14 mouse cellular contexts compared by ENCODE assay signal in genomic region chrX:72992291-72992919, GRCm38 (mm10). TPM values are rescaled to one million over a fixed set of nuclear protein-coding genes. Genes with fewer than 3 reads are reported as not detected.
DNase-seq lines count a peak whose midpoint lies in the region; ATAC-seq and TF ChIP-seq lines count a peak whose summit lies in the region.
"Had no signal": no experiment of that assay in that cellular context is flagged by ENCODE, and none has a peak within 500 bp of the region (broad histone marks: within the 10 kb centered on the region; RNA-seq: fewer than 3 reads in every experiment).

No protein-coding gene starts in this region.

- no peak overlapping the region for H3K9ac ChIP-seq in CH12.LX (ENCODE audit: insufficient read depth, low read depth)
- H3K9ac ChIP-seq: intestine, embryonic 15.5 days; neural tube, embryonic 15.5 days had no signal

- H3K4me1 ChIP-seq in CH12.LX (ENCODE audit: control insufficient read depth in 1 of 2, insufficient read depth in 2 of 2) = no peaks in the 10 kb centered on the region
- H3K4me1 ChIP-seq: heart, embryonic 10.5 days; intestine, embryonic 15.5 days; neural tube, embryonic 15.5 days had no signal

- no peak for TF ChIP-seq POLR2A in CH12.LX (IDR thresholded peaks at IDR 0.05; ENCODE audit: low read depth, low read length)

- intact Hi-C loops in left cerebral cortex, adult 2 months (cut with DNase I) = no loop called here
- intact Hi-C loops in left cerebral cortex, postnatal 14 days (cut with DNase I) = no loop called here

- TF ChIP-seq RAD21 in CH12.LX (IDR thresholded peaks at IDR 0.05; ENCODE audit: low read depth, low read length) = peak; percentile 19

- no peaks in the 10 kb centered on the region for H3K27me3 ChIP-seq in CH12.LX (replicated peaks)
- H3K27me3 ChIP-seq: neural tube, embryonic 15.5 days had no signal

- DNase-seq in CD4-positive, CD25-positive, alpha-beta regulatory T cell, adult 2 months (ENCODE audit: low read depth, low spot score) = peak; percentile 42
- DNase-seq in left cerebral cortex, adult 2 months (ENCODE audit: extremely low spot score in 1 of 2, low spot score in 2 of 2) = no peak
- DNase-seq in left cerebral cortex, postnatal 14 days (ENCODE audit: low spot score in 2 of 2) = no peak
- DNase-seq in CH12.LX (ENCODE audit: extremely low read depth) = peak; percentile 20
- DNase-seq in adrenal gland, postnatal 25 days = no peak
- no peak for DNase-seq in left cerebral cortex, adult 11 months (ENCODE audit: low spot score)
- DNase-seq: cerebellum, adult 9-11 months had no signal

- no peak overlapping the region for H3K4me3 ChIP-seq in left cerebral cortex, adult 2 months
- H3K4me3 ChIP-seq in CH12.LX (replicated peaks in 1 of 3; ENCODE audit: low read depth in 2 of 3, low read length in 2 of 3, poor library complexity in 1 of 3) = no peak overlapping the region
- H3K4me3 ChIP-seq: heart, embryonic 10.5 days; intestine, embryonic 15.5 days; megakaryocyte, embryonic 14.5 days; neural tube, embryonic 15.5 days had no signal

- H3K79me2 ChIP-seq in CH12.LX (replicated peaks; ENCODE audit: control insufficient read depth, extremely low read depth, insufficient read depth, poor library complexity, severe bottlenecking) = no peaks in the 10 kb centered on the region

- no peaks in the 10 kb centered on the region for H3K9me3 ChIP-seq in CH12.LX (replicated peaks; ENCODE audit: low read length)
- H3K9me3 ChIP-seq: heart, embryonic 10.5 days; intestine, embryonic 15.5 days; neural tube, embryonic 15.5 days had no signal

- in situ Hi-C loops in CH12.LX (cut with MboI; ENCODE audit: low pct_ligation_motif_present, low pct_unique_long_range_greater_than_20kb, low sequenced_read_pairs) = no loop called here

- no peak for ATAC-seq in CD4-positive, CD25-positive, alpha-beta regulatory T cell, adult 4 months
- peak; percentile 44; the same call in 1 of the 2 replicates for ATAC-seq in granulocyte monocyte progenitor cell, adult 5-6 weeks (replicated peaks; ENCODE audit: poor library complexity, severe bottlenecking)
- ATAC-seq: intestine, embryonic 15.5 days had no signal

- dilution Hi-C loops in CH12.LX (cut with MboI; ENCODE audit: extremely low pct_ligation_motif_present, extremely low pct_unique_long_range_greater_than_20kb, low sequenced_read_pairs) = no loop called here

- peak; percentile 53 for TF ChIP-seq CTCF in left cerebral cortex, adult 2 months (IDR thresholded peaks at IDR 0.05)
- peak; percentile 53 to 57 for TF ChIP-seq CTCF in CH12.LX (conservative IDR thresholded peaks at IDR 0.05 in 1 of 2, IDR thresholded peaks at IDR 0.05 in 1 of 2; ENCODE audit: low read depth in 2 of 2, low read length in 2 of 2)

- no peak overlapping the region for H3K27ac ChIP-seq in left cerebral cortex, adult 2 months
- no peak overlapping the region for H3K27ac ChIP-seq in CH12.LX (ENCODE audit: insufficient read depth, low read depth)
- H3K27ac ChIP-seq: heart, embryonic 10.5 days; intestine, embryonic 15.5 days; neural tube, embryonic 15.5 days had no signal

- no peak for TF ChIP-seq EP300 in CH12.LX (IDR thresholded peaks at IDR 0.05; ENCODE audit: low read length)

- H3K36me3 ChIP-seq in CH12.LX (replicated peaks in 1 of 2; ENCODE audit: control insufficient read depth in 1 of 2, insufficient read depth in 1 of 2, low read length in 1 of 2) = no peaks in the 10 kb centered on the region
- H3K36me3 ChIP-seq: heart, embryonic 10.5 days; intestine, embryonic 15.5 days; neural tube, embryonic 15.5 days had no signal

- H3K4me2 ChIP-seq in CH12.LX (ENCODE audit: insufficient read depth, low read depth, poor library complexity, severe bottlenecking) = no peak overlapping the region
- H3K4me2 ChIP-seq: intestine, embryonic 15.5 days; neural tube, embryonic 15.5 days had no signal

TF ChIP-seq in CH12.LX, 34 proteins besides CTCF, POLR2A, EP300 and RAD21:
- TF ChIP-seq NRF1 (IDR thresholded peaks at IDR 0.05; ENCODE audit: low read depth, low read length) (no peak), PAX5 (IDR thresholded peaks at IDR 0.05; ENCODE audit: low read length) (no peak), CHD1 (IDR thresholded peaks at IDR 0.05; ENCODE audit: low read depth, low read length) (no peak), TBP (conservative IDR thresholded peaks at IDR 0.05; ENCODE audit: low read depth, low read length) (no peak), MAZ (IDR thresholded peaks at IDR 0.05; ENCODE audit: low read depth, low read length) (no peak), MAFK (IDR thresholded peaks at IDR 0.05; ENCODE audit: insufficient replicate concordance, low read length) (no peak)

RNA-seq across cellular contexts. Expression of gene Zfp185, which starts 5.3 kb away (rescaled TPM):
- polyA plus RNA-seq in CD4-positive, CD25-positive, alpha-beta regulatory T cell, adult 4 months (2017; shearing (Covaris generic)) = not detected
- total RNA-seq in left cerebral cortex, adult 2 months (2021) = under 1 TPM; 0.37 to 0.84 TPM
- under 1 TPM; 0.57 TPM for total RNA-seq in left cerebral cortex, postnatal 14 days (2021)
- not detected in 2 replicates for total RNA-seq in CH12.LX (2012; rRNA removed)
- not detected in 2 replicates for total RNA-seq in CH12.LX (2014; rRNA removed)
- polyA plus RNA-seq in CH12.LX (2012; ENCODE audit: insufficient read length, low read depth) = not detected in 2 replicates
- total RNA-seq in granulocyte monocyte progenitor cell, adult 5-6 weeks (2014; fragmentation: Nextera tagmentation) = not detected in 2 replicates
- total RNA-seq in granulocyte monocyte progenitor cell, adult 5-6 weeks (2017) = not detected in 2 replicates
- 1.6 and 1.8 TPM in 2 replicates for total RNA-seq in adrenal gland, postnatal 25 days (2021)

RNA-seq across cellular contexts. Expression of gene Pnma5, which starts 44.5 kb away (rescaled TPM):
- not detected for polyA plus RNA-seq in CD4-positive, CD25-positive, alpha-beta regulatory T cell, adult 4 months (2017; shearing (Covaris generic))
- under 1 TPM; 0.21 to 0.25 TPM for total RNA-seq in left cerebral cortex, adult 2 months (2021)
- under 1 TPM; 0.44 to 0.51 TPM for total RNA-seq in left cerebral cortex, postnatal 14 days (2021)
- total RNA-seq in CH12.LX (2012; rRNA removed) (0.08 TPM in 1 of 2 replicates, not detected in the other), CH12.LX (2014; rRNA removed) (0.07 TPM in 1 of 2 replicates, not detected in the other)
- 0.38 TPM in 1 of 2 replicates, not detected in the other for polyA plus RNA-seq in CH12.LX (2012; ENCODE audit: insufficient read length, low read depth)
- total RNA-seq in granulocyte monocyte progenitor cell, adult 5-6 weeks (2014; fragmentation: Nextera tagmentation) = not detected in 2 replicates
- total RNA-seq in granulocyte monocyte progenitor cell, adult 5-6 weeks (2017) = not detected in 2 replicates
- 0.38 and 0.43 TPM in 2 replicates for total RNA-seq in adrenal gland, postnatal 25 days (2021)
- polyA plus RNA-seq: adrenal gland, adult 2 months; intestine, embryonic 15.5 days had no signal

Comparison
In these comparisons a context has a peak if more than half of its experiments do, and no peak if none do; other contexts are left out.
1. DNase-seq: peak in CD4-positive, CD25-positive, alpha-beta regulatory T cell, adult 2 months (single experiment) and CH12.LX (single experiment); none in left cerebral cortex, adult 2 months (0 of 2), left cerebral cortex, postnatal 14 days (0 of 2), adrenal gland, postnatal 25 days (single experiment) and left cerebral cortex, adult 11 months (single experiment).